Mouse (Mus musculus): ENCODE measurements around the gene Gtf2ird2.

The Gtf2ird2 gene

DNA sequence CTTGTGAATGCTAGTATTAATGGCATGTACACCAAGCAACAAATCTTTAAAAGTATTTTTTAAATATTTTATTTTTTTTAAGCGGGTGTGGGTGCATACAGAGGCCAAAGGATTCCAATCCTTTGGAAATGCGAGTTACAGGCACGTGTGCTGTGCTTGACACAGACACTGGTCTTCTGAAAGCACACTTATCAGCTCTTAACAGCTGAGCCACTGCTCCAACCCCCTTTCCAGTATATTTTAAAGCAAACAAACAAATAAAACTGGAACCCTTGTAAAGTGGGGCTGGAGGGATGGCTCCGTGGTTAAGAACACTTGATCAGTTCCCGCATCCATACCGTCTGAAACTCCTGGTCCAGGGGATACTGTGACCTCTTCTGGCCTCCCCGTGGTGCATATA, 657 bp upstream of the Gtf2ird2 start:
- no peak for DNase-seq (ENCODE audit: low spot score)

DNA sequence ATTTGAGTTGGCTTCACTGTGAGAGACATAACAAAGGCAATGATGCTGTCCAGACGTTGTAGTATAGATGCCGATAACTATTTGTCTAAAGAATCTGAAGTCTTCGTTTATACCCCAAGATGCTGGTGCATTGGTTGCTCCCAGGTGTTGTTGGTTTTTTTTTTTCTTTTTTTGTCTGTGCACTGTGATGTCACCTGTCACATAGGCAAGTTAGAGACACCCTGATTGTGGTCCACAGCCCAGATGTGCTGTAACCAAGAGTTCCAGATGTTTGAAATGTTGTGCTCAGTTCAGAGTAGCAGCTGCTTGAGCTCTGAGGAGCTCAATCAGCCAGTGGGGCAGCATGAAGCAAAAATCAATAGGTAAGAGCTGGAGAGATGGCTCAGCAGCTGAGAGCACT, 2.2 kb downstream of the Gtf2ird2 start:
- DNase-seq (ENCODE audit: low spot score) = no peak

DNA sequence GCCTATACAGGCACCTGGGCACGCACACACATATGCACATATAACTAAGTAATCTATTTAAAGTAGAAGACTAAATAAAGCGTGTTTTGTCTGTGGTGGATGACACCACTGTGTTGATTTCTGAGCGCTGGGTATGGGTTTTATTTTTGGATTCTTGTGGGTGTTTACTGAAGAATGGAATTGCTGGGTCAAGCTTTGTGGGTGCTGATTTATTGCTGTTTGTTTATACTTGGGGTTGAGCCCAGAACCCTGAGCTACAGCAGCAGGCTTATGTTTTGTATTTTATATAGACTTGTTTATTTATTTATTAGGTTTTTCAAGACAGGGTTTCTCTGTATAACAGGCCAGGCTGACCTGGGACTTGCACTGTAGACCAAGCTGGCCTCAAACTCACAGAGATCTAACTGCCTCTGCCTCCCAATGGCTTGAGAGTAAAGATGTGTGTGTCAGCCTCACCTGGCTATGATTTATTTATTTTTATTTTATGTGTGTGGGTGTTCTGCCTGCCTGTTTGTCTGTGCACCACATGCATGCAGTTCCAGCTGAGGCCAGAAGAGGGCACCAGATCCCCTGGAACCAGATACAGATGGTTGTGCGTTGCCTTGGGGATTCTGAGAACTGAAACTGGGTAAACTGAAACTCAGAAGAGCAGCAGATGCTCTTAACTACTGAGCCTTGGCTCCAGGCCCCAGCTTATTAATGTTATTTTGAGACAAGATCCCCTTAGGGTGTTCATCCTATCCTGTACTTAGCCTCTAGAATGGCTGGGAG, 3.3 kb downstream of the Gtf2ird2 start:
- peak; percentile 61 for DNase-seq (ENCODE audit: low spot score)

- no peak for DNase-seq (ENCODE audit: low spot score)
Measured at GRCm38 (mm10) chr5:134188571-134188970, 4.8 kb downstream of the Gtf2ird2 start.

DNA sequence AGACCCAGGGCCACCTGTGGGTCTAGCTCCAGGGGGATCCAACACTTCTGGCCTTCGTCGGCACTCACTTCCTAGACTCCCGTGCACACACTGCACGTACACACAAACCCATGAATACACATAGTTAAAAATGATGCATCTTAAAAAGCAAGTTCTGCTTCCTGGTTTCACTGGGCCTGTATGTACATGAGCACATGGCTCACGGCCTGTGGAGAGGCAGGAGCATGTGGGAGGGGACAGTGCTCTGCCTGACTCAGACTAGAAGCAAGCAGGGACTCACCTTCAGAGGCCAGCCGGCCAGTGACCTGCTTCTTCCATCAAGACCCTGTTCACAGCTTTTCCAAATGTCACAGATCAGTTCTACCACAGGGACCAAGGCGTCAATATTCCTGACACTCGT, 9.8 kb downstream of the Gtf2ird2 start:
- no peak for DNase-seq (ENCODE audit: low spot score)

DNA sequence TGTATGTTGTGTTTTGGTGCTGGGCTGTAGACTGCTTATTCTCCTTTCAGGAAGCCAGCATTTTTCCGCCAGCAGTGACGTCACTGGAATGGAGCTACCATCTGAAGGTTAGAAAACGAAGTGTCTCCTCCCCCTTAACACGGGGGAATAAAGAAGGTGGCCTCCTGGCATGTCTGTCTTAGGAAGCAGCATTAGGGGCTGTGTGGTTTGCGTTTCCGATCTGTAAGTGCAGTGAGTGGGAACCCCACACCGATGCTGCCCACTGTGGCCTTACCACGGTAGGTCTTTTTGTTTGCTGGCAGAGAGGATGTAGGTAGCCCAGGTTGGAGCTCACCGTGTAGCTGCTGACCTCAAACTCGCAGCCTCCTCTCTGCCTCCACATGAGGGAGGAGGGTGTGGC, 22.9 kb downstream of the Gtf2ird2 start:
- DNase-seq (ENCODE audit: low spot score) = no peak

DNA sequence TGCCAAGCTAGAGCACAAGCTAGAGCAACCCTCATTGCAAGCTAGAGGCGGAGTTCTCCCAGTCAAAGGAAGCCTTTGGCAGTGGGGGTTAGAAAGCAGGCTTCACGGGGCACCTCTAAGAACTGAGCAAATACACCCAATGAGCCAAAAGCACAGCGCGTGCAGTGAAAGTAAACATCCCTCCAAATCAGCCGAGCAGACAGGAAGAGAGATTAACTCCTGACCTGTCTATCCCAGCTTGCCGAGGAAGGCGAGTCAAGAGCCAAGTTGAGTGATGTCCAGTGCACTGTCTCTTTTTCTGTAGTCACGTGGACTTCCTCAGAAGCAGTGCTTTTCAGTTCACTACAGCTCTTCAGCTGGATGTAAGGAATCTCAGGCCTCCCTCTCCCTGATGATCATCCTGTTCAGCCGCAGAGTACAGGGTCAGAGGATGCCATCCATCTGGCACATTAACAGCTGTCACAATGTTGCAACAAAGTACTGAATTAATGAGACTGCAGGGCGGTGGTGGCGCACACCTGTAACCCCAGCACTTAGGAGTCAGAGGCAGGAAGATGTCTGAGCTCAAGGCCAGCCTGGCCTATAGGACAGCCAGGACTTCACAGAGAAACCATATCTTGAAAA, 26.2 kb downstream of the Gtf2ird2 start:
- no peak for DNase-seq (ENCODE audit: low spot score)

DNA sequence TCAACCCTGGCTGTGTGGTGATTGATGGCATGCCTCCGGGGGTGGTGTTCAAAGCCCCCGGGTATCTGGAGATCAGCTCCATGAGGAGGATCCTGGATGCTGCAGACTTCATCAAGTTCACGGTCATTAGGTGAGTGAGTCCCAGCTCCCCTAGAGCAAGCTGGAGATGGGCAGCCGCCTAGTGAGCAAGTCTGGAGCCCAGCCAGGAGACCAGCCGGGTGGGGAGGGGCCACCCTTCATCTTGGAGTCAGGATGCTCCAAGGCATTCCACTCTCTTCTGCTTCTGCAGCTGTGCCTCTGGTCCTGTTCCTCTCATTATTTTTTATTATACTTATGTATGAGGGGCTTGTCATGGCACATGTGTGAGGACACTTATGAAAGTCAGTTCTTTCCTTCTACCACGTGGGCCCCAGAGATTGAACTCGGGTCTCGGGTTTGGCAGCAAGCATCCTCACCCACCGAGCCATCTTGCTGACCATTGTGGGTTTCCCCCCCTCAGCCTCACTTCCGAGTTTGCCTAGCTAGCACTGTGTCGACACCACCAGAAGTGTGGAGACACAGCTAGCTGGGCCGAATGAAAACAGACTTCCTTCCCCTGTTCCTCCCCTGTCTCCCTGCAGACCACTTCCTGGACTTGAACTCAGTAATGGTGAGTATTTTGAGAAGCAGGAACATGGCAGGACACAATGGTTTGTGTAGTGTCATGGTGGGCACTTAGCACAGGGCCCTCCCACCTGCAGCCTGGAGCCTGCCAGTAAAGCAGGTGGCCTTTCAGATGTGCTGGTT, 30.4 kb downstream of the Gtf2ird2 start:
- no peak for DNase-seq (ENCODE audit: low spot score)

GRCm38 (mm10) chr5:134217900-134218299, 34.1 kb downstream of the Gtf2ird2 start:
- DNase-seq (ENCODE audit: low spot score) = no peak

DNA sequence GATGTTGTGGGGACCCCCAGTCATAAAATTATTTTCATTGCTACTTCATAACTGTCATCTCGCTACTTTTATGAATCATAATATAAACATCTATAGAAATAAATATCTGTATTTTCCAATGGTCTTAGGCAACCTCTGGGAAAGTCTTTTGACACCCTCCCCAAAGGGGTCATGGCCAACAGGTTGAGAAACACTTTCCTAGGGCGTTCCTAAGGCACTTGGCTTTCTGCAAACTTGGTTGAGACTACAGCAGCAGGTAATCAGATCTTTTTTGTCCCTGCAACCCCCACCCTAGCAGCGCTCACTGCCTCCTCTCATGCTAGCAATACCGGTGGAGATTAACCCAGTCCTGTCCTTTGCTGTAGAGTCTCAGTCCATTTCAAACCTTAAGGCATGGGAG, 37.5 kb downstream of the Gtf2ird2 start:
- no peak for DNase-seq (ENCODE audit: low spot score)

GRCm38 (mm10) chr5:134221708-134222150, 37.9 kb downstream of the Gtf2ird2 start:
- no peak for DNase-seq (ENCODE audit: low spot score)

GRCm38 (mm10) chr5:134225110-134225901, 41.5 kb downstream of the Gtf2ird2 start:
- no peak for DNase-seq (ENCODE audit: low spot score)

DNA sequence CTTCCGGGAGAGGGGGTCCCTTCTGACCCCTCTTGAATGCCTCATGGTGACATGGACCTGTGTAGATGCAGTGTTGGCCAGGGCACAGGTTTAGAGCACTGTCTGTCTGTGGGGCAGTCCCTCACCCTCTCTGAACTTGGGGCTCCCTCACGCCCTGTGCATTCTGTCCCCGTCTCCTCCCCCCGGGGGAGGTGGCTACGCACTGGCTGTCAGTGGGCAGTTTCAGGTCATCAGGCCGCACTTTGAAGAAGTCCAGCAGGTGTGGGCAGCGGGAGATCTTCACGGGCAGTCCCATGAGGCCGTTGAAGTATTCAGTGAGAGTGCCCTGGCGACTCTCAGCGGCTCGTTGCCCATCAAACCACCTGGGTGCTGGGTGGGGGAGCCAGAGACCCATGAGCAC, 43.1 kb downstream of the Gtf2ird2 start:
- DNase-seq (ENCODE audit: low spot score) = no peak

- DNase-seq (ENCODE audit: low spot score) = no peak
Measured at GRCm38 (mm10) chr5:134227574-134228248, 43.9 kb downstream of the Gtf2ird2 start.

DNA sequence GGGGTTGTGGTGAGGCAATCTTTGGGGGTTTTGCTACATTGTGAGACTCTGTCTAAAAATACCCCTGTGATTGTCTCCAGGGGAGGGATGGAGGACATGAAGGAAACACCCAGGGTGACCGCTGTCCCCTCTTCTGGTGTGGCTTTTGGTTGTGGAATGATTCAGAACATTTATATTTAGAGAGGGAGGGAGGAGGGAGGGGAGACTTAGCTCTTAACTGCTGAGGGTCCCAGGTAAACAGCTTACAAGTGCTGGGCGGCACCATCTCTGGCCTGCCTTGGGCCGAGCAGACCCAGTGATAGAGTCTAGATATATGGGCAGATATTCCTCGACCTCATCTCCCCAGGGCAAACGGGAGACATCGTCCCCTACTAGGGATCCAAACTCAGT, 44.4 kb downstream of the Gtf2ird2 start:
- no peak for DNase-seq (ENCODE audit: low spot score)

- no peak for DNase-seq (ENCODE audit: low spot score)
Measured at GRCm38 (mm10) chr5:134229391-134229790, 45.6 kb downstream of the Gtf2ird2 start, which contains the start of gene Ncf1. Ncf1 (minus strand) TSS chr5:134229625.

DNA sequence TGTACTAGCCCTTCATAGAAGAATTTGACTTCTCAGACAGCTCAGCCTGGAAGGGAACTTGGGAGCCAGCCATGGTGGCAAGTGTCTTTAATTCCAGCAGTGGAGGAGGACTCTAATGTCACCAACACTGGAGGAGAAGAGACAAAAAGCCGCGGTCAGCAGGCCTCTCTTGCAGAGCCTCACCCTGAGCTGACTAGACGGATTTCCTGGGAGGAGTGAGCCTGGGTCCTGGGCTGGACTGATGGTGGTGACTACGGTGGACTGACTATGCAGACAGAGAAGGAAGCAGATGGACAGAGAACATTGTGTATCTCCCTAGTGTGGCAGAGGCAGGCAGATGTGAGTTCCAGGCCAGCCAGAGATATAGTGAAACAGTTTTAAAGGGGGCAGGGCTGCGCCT, 47.6 kb downstream of the Gtf2ird2 start:
- peak; percentile 63 for DNase-seq (ENCODE audit: low spot score)

DNA sequence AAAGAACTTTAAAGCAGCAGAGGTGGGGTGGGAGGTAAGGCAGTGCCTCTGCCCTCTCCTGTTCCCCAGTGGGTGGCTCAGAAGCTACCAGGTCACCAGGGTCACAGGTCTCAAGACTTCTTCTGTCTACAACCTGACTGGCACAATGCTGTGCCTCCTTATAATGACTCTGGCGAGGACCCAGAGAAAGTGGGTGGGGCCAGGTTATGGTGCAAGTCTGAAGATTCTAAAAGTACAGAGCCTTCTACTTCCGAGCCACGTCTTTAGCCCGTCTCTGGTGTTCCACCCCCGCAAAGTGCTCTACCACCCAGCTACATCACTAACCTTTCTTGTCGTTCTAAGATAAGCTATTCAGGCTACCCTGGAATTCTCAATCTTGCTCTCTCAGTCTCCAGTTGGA, 48.3 kb downstream of the Gtf2ird2 start:
- no peak for DNase-seq (ENCODE audit: low spot score)

DNA sequence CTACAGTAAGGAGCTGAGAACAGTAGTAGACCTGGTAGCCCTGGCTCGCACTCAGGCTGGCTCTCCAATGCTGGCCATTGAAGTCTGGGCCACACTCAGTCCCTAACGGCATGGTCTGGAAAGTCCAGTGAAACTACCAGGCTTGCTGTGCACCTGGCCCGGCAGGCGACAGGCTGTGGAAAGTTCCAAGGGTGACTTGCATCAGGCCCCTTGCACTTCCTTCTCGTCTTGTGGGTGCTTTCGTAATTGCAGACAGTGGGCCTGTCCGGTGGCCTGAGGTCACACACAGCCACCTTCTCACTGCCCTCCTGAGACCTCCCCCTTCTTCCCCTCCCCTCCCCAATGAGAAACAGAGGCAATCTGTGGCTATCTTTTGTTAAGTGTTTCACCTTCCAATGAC, 48.7 kb downstream of the Gtf2ird2 start:
- DNase-seq (ENCODE audit: low spot score) = peak; percentile 60

DNA sequence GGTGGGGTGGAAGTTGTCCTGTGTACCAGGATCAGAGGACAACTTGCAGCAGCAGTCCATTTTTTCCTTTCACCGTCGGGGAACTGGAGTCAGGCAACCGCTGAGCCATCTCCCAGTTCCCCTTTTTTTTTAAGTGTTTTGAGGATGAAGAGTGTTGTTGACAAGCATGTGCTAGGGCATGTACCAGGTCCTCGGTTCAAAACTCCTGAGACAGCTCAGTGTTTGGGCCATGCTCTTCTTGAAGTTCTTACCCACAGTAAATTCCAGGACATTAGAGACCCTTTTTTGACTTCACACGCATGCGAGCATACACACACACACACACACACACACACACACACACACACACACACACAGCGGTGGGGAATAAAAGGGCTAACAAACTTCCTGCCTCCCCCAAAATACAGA, 49.4 kb downstream of the Gtf2ird2 start:
- no peak for DNase-seq (ENCODE audit: low spot score)

DNA sequence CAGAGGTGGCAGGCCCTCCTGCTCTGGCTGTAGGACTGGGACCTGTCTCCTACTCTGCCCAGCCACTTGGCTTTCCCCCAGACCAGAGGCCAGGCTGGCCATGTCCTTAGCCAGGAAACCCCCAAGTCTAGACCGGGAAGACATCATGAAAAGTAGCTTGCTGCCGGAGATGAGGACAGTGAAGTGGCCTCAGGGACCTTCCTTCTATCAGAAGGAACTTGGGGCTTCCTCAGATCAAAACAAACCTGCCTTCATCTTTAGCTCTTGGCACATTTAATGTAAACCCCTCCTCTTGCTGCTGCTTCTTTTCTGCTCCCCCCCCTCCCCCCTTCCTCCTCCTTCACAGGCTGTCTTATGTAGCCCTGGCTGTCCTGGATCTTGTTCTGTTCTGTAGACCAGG, 50.4 kb downstream of the Gtf2ird2 start:
- DNase-seq (ENCODE audit: low spot score) = no peak

DNA sequence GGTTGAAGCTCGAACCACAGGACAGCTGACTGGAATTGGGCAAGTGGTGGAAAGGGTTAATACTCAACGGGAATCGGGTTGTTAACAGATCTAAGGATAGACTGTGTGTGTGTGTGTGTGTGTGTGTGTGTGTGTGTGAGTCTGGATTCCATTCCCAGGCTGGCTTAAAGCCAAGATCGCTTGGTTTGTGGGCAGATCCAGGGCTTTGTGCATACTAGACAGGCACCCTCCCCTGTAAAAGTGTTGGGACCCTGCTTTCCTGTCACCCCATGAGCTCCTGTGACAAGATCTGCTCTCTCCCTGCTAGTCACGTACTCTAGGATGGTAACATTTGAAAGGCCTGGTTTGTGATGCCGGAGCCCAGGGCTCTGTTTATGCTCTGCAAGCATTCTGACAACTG, 51.3 kb downstream of the Gtf2ird2 start:
- peak; percentile 68 for DNase-seq (ENCODE audit: low spot score)
